Mouse (Mus musculus) adrenal gland, adult 2 months (tissue): ENCODE measurements at regions not wholly inside any gene's neighbourhood (a gene's known extent, or its start where the extent isn't known, plus 50 kb on each side); places are given as distances from the start of the nearest gene placed in this dataset.

ENCODE experiments used
- DNase-seq: peaks from one replicate; pipeline ENCODE4 v3.0.0; 2021

DNA sequence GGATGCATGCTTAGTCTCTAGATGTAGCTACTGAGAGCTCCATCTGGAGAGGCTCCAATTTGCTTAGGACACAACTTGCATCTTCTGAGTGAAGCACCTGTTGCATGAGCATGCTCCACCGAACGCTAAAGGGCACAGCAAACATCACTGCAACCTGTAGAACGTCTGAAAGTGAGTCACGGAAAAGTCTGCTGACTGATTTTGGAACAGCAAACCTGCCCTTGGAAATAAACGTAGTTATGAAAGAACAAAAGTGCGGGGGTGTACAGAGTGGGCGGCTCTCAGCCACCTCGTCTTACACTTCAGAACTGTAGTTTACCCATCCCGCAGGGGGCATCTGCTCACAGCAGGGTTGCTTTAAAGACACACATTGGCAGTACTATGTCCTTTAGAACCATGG lies 97.0 kb upstream of the Rxylt1 start:
- no peak for DNase-seq

DNA sequence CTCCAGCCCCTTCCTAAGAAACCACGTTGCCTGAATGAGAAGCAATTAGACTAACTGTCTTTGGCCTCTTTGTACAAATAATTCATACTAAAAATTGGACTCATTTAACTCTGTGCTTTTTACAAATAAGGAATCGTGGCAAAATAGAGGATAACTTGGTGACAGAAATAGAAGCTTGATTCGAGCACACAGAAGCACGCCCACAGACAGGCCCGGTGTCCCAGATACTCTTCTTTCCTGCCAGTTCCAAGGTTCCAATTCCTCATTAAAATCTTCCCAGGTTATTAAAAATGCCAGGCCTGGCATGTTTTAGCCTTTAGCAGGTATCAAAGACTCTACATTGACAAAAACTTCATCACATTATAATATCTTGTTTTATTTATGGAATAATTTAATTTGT lies 96.2 kb upstream of the Rxylt1 start:
- no peak for DNase-seq

DNA sequence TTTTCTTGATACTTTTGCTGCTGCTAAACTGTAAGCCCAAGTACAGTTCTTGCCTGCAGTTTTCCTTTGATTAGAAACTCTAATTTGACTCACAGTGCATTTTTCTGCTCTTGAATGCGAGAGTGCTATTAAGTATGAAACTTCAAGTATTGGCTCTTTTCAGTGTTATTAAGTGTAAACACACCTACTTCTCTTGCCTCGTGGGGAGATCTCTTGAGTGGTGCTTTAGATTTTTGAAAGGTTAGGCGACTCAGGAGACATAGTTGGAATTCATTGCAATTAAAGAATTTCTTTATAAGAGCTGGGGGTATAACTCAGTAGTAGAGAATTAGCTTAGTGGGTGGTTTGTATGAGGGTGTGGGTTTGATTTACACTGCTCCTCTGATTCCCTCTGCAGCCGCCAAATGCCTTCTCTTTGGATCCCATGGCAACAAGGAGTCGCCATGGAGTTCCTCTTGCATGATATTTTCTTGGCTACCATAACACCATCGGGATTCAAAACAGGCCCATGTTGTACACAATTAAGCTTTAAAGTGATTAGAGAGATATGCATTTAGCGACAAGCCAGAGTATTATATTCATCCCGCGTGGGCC lies 88.1 kb upstream of the Rxylt1 start:
- no peak for DNase-seq

DNA sequence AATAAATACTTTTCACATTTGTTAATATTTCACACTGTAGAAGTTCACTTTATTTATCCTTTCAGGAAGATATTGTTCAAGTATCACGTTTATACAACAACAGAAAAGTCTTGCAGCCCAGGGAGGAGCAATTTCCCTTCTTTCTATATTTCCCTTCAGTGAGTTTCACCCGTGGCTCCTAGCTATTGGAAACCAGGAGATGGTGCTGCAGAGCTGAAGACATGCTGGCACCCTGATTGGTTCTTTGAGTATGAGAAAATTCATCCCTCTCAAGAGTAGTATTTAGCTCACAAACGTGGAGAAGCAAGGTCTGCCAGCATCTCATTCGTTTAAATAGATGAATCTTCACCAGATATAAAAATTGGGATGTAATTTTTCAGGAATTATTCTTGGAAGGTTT lies 85.9 kb upstream of the Rxylt1 start:
- DNase-seq: peak; percentile 23

DNA sequence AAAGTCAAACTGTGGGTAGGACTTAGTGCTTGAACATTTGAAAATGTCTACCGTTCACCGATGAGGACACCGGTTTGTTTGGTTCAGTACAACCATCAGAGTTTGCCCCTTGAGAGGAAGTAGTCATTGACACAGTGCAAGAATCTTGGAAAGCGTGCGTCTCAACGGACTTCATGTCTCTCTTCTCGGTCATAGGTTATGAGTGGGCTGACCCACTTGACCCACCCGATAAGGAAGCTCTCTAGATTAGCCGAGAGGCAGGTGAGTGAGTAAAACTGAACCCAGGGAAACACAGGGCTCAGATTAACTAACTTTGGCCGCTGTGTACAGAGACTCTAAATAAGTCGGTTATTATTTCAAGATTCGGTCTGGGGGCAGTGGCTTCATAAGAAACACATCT lies 51.9 kb upstream of the Rxylt1 start:
- no peak for DNase-seq

DNA sequence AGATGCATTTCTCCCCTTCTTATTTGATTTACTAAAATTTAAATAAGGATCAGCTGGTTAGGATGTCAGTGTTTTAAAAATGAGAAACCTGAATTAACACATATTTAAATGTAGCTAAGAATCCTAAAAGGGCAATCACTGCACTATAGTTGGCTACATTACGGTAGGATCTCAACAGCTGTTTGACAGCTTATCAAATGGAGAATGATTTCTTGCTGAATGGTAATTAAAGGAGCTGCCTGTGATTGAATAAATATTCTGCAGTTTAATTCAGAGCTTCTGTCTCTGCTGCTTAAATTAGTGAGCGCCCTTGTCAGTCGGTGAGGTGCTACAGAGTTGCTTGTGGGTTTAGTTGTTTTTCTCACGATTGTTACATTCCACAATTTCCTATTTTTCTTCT lies 51.4 kb upstream of the Rxylt1 start:
- no peak for DNase-seq
